Mouse (Mus musculus): ENCODE data around the gene Gm8300. TPM values are rescaled to one million over a fixed set of nuclear protein-coding genes. Genes with fewer than 3 reads are reported as not detected.

Gene Gm8300
- polyA plus RNA-seq (2017; shearing (Covaris generic)) = not detected

GRCm38 (mm10) chr12:87514016-87514415 lies at the start of gene Gm8300:
Gm8300 (plus strand) TSS chr12:87514316.

DNA sequence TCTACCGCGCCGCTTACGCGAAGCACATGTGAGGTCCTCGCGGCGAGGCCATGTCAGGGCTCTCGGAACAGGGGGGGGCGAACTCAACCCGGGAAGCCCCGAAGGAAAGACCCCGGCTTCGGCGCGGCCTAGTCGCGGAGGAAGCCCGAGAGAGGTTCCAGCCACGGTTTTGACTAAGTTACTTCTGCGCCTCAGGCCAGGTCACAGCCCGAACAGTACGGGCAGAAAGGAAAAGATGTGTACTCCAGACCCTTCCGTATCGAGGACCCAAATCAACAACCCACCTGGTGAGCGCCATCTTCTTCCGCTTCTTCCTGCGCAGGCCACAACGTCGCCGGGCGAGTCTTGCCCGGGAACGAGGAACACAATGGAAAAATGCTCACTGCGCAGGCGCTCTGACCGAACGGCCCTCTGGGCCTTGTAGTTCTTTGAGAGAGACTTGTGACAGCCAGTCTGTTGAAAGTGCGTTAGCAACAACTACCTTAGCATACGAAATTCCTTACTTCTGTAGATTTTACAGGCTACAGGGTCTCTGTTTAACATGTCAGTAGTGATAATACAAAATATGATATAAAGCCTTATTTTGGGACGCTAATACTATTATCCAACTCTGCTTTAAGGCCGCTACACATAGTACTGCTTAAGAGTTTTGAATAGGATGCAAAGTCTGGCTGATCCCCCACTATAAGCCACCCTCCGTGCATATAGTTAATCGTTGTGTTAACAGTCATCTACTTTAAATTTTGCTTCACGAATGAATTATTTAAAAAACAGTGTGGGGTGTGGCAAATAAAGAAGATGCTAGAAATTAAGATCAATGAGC lies 41.9 kb upstream of the Gm8300 start, which contains the start of gene Snw1:
Gene Snw1, minus strand, starts transcription at position 311 of the 823 bp plus-strand sequence.

DNA sequence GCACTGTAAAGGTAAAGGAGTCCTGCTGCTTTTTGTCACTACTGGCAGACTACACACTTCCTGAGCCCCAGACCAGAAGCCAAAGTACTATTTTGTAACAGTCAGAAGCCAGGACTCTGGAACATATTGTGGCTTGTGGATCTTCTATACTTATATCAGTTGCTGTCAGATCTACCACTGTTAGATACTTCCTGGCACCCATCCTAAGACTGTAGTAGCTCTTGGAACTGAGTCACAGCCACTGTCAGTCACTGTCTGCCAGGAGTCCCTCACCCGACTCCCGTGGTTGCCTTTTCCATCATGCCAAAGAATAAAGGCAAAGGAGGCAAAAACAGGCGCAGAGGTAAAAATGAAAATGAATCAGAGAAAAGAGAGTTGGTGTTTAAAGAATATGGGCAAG lies 19.7 kb upstream of the Gm8300 start, which contains the start of gene Gm5788:
Gene Gm5788, plus strand, starts transcription at position 301 of the 400 bp plus-strand sequence.

Other genes starting within 250 kb of the Gm8300 start
- 10 to 100 TPM; 33.9 to 35.7 TPM for gene Vipas39, start 248.1 kb upstream of the Gm8300 start, polyA plus RNA-seq (2017; shearing (Covaris generic))
- 100 to 1,000 TPM; 159 to 164 TPM for gene Ahsa1, start 247.8 kb upstream of the Gm8300 start, polyA plus RNA-seq (2017; shearing (Covaris generic))
- not detected for gene Ism2, start 214.6 kb upstream of the Gm8300 start, polyA plus RNA-seq (2017; shearing (Covaris generic))
- 100 to 1,000 TPM; 172 to 179 TPM for gene Sptlc2, start 126.0 kb upstream of the Gm8300 start, polyA plus RNA-seq (2017; shearing (Covaris generic))
- gene Slirp, start 70.4 kb upstream of the Gm8300 start, polyA plus RNA-seq (2017; shearing (Covaris generic)) = 10 to 100 TPM; 80.8 to 85.1 TPM
- 10 to 100 TPM; 58.9 to 80.6 TPM for gene Alkbh1, start 70.3 kb upstream of the Gm8300 start, polyA plus RNA-seq (2017; shearing (Covaris generic))
- 100 to 1,000 TPM; 186 to 207 TPM for gene Snw1, start 42.0 kb upstream of the Gm8300 start, polyA plus RNA-seq (2017; shearing (Covaris generic))
- under 1 TPM in 1 of 2 experiments, not detected in 1; 0.47 TPM for gene Gm5788, start 19.6 kb upstream of the Gm8300 start, polyA plus RNA-seq (2017; shearing (Covaris generic))
- not detected for gene Oog1, start 88.4 kb downstream of the Gm8300 start, polyA plus RNA-seq (2017; shearing (Covaris generic))
- under 1 TPM in 1 of 2 experiments, not detected in 1; 0.32 TPM for gene Gm4027, start 104.6 kb downstream of the Gm8300 start, polyA plus RNA-seq (2017; shearing (Covaris generic))
- gene Gm16381, start 130.3 kb downstream of the Gm8300 start, polyA plus RNA-seq (2017; shearing (Covaris generic)) = not detected